29 mouse cellular contexts compared by ENCODE assay signal in genomic region chr6:129221053-129221452, GRCm38 (mm10). TPM values are rescaled to one million over a fixed set of nuclear protein-coding genes. Genes with fewer than 3 reads are reported as not detected.
A peak's percentile ranks its signal among the peaks of the same experiment; 100 is the strongest.
DNase-seq lines count a peak whose midpoint lies in the region; ATAC-seq and TF ChIP-seq lines count a peak whose summit lies in the region.
"Had no signal": no experiment of that assay in that cellular context is flagged by ENCODE, and none has a peak within 500 bp of the region (broad histone marks: within the 10 kb centered on the region; RNA-seq: fewer than 3 reads in every experiment).

No protein-coding gene starts in this region.

- H3K27me3 ChIP-seq in heart, adult 2 months (ENCODE audit: control insufficient read depth, insufficient read depth, low read length) = no peaks in the 10 kb centered on the region
- no peaks in the 10 kb centered on the region for H3K27me3 ChIP-seq in liver, embryonic 12.5 days (replicated peaks)
- H3K27me3 ChIP-seq in liver, embryonic 15.5 days = no peaks in the 10 kb centered on the region
- H3K27me3 ChIP-seq: CH12.LX; embryonic facial prominence, embryonic 12.5 days; embryonic facial prominence, embryonic 15.5 days; heart, embryonic 13.5 days had no signal

- no peaks in the 10 kb centered on the region for H3K79me2 ChIP-seq in heart, adult 2 months (replicated peaks; ENCODE audit: control insufficient read depth, insufficient read depth, low read length)

- no peak overlapping the region for H3K4me3 ChIP-seq in heart, adult 2 months
- H3K4me3 ChIP-seq in liver, embryonic 12.5 days = no peak overlapping the region
- no peak overlapping the region for H3K4me3 ChIP-seq in liver, embryonic 15.5 days (replicated peaks)
- H3K4me3 ChIP-seq: embryonic facial prominence, embryonic 12.5 days; embryonic facial prominence, embryonic 15.5 days; heart, embryonic 10.5 days; heart, embryonic 13.5 days had no signal

- no peak for TF ChIP-seq POLR2A in heart, adult 2 months (IDR thresholded peaks at IDR 0.05; ENCODE audit: insufficient read depth, low read depth, low read length)

- no peak for TF ChIP-seq CTCF in heart, adult 2 months (IDR thresholded peaks at IDR 0.05)

- intact Hi-C loops in heart, adult 2 months (cut with DNase I) = no loop called here

- peak; percentile 66; the same call in 1 of the 2 replicates for ATAC-seq in liver, embryonic 12.5 days
- peak; percentile 22; the same call in 1 of the 2 replicates for ATAC-seq in liver, embryonic 15.5 days (ENCODE audit: insufficient read depth)
- ATAC-seq in megakaryocyte-erythroid progenitor cell, adult 5-6 weeks (replicated peaks; ENCODE audit: low FRiP score, low TSS enrichment, poor library complexity, severe bottlenecking) = peak; percentile 47
- ATAC-seq: forebrain, embryonic 14.5 days; forebrain, postnatal 0 days; hindbrain, postnatal 0 days had no signal

- no peak overlapping the region for H3K4me2 ChIP-seq in liver, embryonic 12.5 days
- H3K4me2 ChIP-seq in liver, embryonic 15.5 days = no peak overlapping the region
- H3K4me2 ChIP-seq: embryonic facial prominence, embryonic 12.5 days; embryonic facial prominence, embryonic 15.5 days; heart, embryonic 13.5 days; hindbrain, embryonic 14.5 days had no signal

- H3K27ac ChIP-seq in heart, adult 2 months = peak overlapping the region; percentile 64; the same call in 1 of the 2 replicates
- H3K27ac ChIP-seq in liver, embryonic 12.5 days = no peak overlapping the region
- H3K27ac ChIP-seq in liver, embryonic 15.5 days (replicated peaks) = no peak overlapping the region
- H3K27ac ChIP-seq: embryonic facial prominence, embryonic 12.5 days; embryonic facial prominence, embryonic 15.5 days; heart, embryonic 10.5 days; heart, embryonic 13.5 days; hindbrain, embryonic 14.5 days; hindbrain, postnatal 0 days had no signal

- peaks cover 22% of the 10 kb centered on the region for H3K36me3 ChIP-seq in heart, adult 2 months (ENCODE audit: control insufficient read depth, insufficient read depth, low read length)
- H3K36me3 ChIP-seq in liver, embryonic 12.5 days = no peaks in the 10 kb centered on the region
- no peaks in the 10 kb centered on the region for H3K36me3 ChIP-seq in liver, embryonic 15.5 days (replicated peaks)
- H3K36me3 ChIP-seq: embryonic facial prominence, embryonic 12.5 days; embryonic facial prominence, embryonic 15.5 days; G1E; heart, embryonic 10.5 days; heart, embryonic 13.5 days had no signal

- H3K4me1 ChIP-seq in heart, adult 2 months (ENCODE audit: control insufficient read depth, insufficient read depth, low read length) = peaks cover 26% of the 10 kb centered on the region
- peaks cover 54% of the 10 kb centered on the region for H3K4me1 ChIP-seq in liver, embryonic 12.5 days
- peaks cover 39% of the 10 kb centered on the region for H3K4me1 ChIP-seq in liver, embryonic 15.5 days (replicated peaks)
- H3K4me1 ChIP-seq: embryonic facial prominence, embryonic 12.5 days; embryonic facial prominence, embryonic 15.5 days had no signal

- no peak for TF ChIP-seq EP300 in heart, adult 2 months (IDR thresholded peaks at IDR 0.05; ENCODE audit: insufficient read depth, low read depth, low read length)

- H3K9ac ChIP-seq in heart, adult 2 months (ENCODE audit: low read depth, low read length) = no peak overlapping the region
- H3K9ac ChIP-seq in liver, embryonic 12.5 days = no peak overlapping the region
- no peak overlapping the region for H3K9ac ChIP-seq in liver, embryonic 15.5 days
- H3K9ac ChIP-seq: embryonic facial prominence, embryonic 12.5 days; embryonic facial prominence, embryonic 15.5 days; forebrain, postnatal 0 days; heart, embryonic 13.5 days; hindbrain, embryonic 14.5 days had no signal

- H3K9me3 ChIP-seq in liver, embryonic 12.5 days (replicated peaks) = no peaks in the 10 kb centered on the region
- no peaks in the 10 kb centered on the region for H3K9me3 ChIP-seq in liver, embryonic 15.5 days (replicated peaks)
- H3K9me3 ChIP-seq: embryonic facial prominence, embryonic 12.5 days; embryonic facial prominence, embryonic 15.5 days; heart, embryonic 10.5 days; heart, embryonic 13.5 days had no signal

- WGBS in heart, adult 2 months = 84% methylated on average over 1 of the region's 1 CpGs
- 33% methylated on average over 1 of the region's 1 CpGs for WGBS in liver, embryonic 12.5 days (ENCODE audit: insufficient replicate concordance)
- WGBS in liver, embryonic 15.5 days (ENCODE audit: insufficient replicate concordance) = 22% methylated on average over 1 of the region's 1 CpGs

- DNase-seq in heart, adult 2 months = no peak
- no peak for DNase-seq in heart, adult 11 months
- no peak for DNase-seq in right cerebral cortex, postnatal 4 days
- DNase-seq in layer of hippocampus, adult 9-10 months (ENCODE audit: low spot score) = no peak
- DNase-seq: adrenal gland, adult 2 months; adrenal gland, postnatal 14 days; B cell, adult 2 months; cerebellum, adult 11 months; cerebellum, adult 2 months; cerebellum, adult 9-11 months; cerebellum, postnatal 25 days; forebrain, postnatal 0 days; gastrocnemius, postnatal 14 days; heart, postnatal 14 days; heart, postnatal 4 days had no signal

RNA-seq across cellular contexts. Expression of gene Clec2d, which starts 40.6 kb away (rescaled TPM):
- total RNA-seq in heart, adult 2 months (2021) = 10 to 100 TPM; 28.7 to 40.7 TPM
- polyA plus RNA-seq in heart, adult 2 months (2012; rRNA removed) = 32.4 and 47.0 TPM in 2 replicates
- polyA plus RNA-seq in liver, embryonic 12.5 days (2016; fragmentation: Nextera tagmentation; extraction: Ambion mirVana) = not detected in 2 replicates
- polyA plus RNA-seq in liver, embryonic 15.5 days (2015; fragmentation: Nextera tagmentation; extraction: Ambion mirVana) = 0.58 and 0.59 TPM in 2 replicates
- total RNA-seq in megakaryocyte-erythroid progenitor cell, adult 5-6 weeks (2014; fragmentation: Nextera tagmentation) = 18.0 and 43.7 TPM in 2 replicates
- 78.9 and 151 TPM in 2 replicates for total RNA-seq in megakaryocyte-erythroid progenitor cell, adult 5-6 weeks (2017)
- total RNA-seq: G1E had no signal
- polyA plus RNA-seq: forebrain, embryonic 11.5 days; forebrain, embryonic 14.5 days; forebrain, postnatal 0 days; G1E; heart, embryonic 10.5 days; hindbrain, embryonic 11.5 days; hindbrain, postnatal 0 days had no signal

RNA-seq across cellular contexts. Expression of gene Cd69, which starts 54.2 kb away (rescaled TPM):
- under 1 TPM; 0.26 to 0.48 TPM for total RNA-seq in heart, adult 2 months (2021)
- polyA plus RNA-seq in heart, adult 2 months (2012; rRNA removed) = 0.20 and 0.49 TPM in 2 replicates
- polyA plus RNA-seq in liver, embryonic 12.5 days (2016; fragmentation: Nextera tagmentation; extraction: Ambion mirVana) = 1.3 TPM in 2 replicates
- 0.93 and 1.2 TPM in 2 replicates for polyA plus RNA-seq in liver, embryonic 15.5 days (2015; fragmentation: Nextera tagmentation; extraction: Ambion mirVana)
- 7.0 and 12.2 TPM in 2 replicates for total RNA-seq in megakaryocyte-erythroid progenitor cell, adult 5-6 weeks (2014; fragmentation: Nextera tagmentation)
- total RNA-seq in megakaryocyte-erythroid progenitor cell, adult 5-6 weeks (2017) = 57.7 and 71.1 TPM in 2 replicates
- total RNA-seq: forebrain, postnatal 0 days; G1E; gastrocnemius, postnatal 14 days; heart, postnatal 4 days; hindbrain, postnatal 0 days had no signal
- polyA plus RNA-seq: adrenal gland, adult 2 months; embryonic facial prominence, embryonic 12.5 days; forebrain, embryonic 11.5 days; forebrain, embryonic 14.5 days; G1E; heart, embryonic 13.5 days; hindbrain, embryonic 14.5 days; hindbrain, postnatal 0 days had no signal

Comparison
In these comparisons a context has a peak if more than half of its experiments do, and no peak if none do; other contexts are left out.
1. RNA of gene Clec2d, which starts 40.6 kb away (polyA plus RNA-seq): 32.4 to 47.0 TPM in heart, adult 2 months; 0.58 to 0.59 TPM in liver, embryonic 15.5 days and not detected in liver, embryonic 12.5 days; every median in the first group is over 10 times any median in the second.
2. Peak in every context shown above with its lines, with median percentiles within 50 percentile points of each other: ATAC-seq.